Mouse (Mus musculus): Measurements from ENCODE around the gene Thsd4. TPM values are rescaled to one million over a fixed set of nuclear protein-coding genes. Genes with fewer than 3 reads are reported as not detected.

The Thsd4 gene
- total RNA-seq, 2 experiments from 2014 or later = 5.0 to 5.5 TPM

- TF ChIP-seq CTCF (IDR thresholded peaks at IDR 0.05) = no peak
- intact Hi-C loops (cut with DNase I) = no loop called here
- DNase-seq (ENCODE audit: extremely low spot score in 1 of 2, low spot score in 2 of 2) = no peak
- no peak overlapping the region for H3K27ac ChIP-seq
- no peak overlapping the region for H3K4me3 ChIP-seq
Observed at GRCm38 (mm10) chr9:60392916-60393315, 128.9 kb downstream of the Thsd4 start.

GRCm38 (mm10) chr9:60384751-60385150 is 137.1 kb downstream of the Thsd4 start:
- no peak overlapping the region for H3K27ac ChIP-seq
- DNase-seq (ENCODE audit: extremely low spot score in 1 of 2, low spot score in 2 of 2) = no peak
- H3K4me3 ChIP-seq = no peak overlapping the region
- intact Hi-C loops (cut with DNase I) = no loop called here
- no peak for TF ChIP-seq CTCF (IDR thresholded peaks at IDR 0.05)

GRCm38 (mm10) chr9:60382941-60383340 is 138.9 kb downstream of the Thsd4 start:
- intact Hi-C loops (cut with DNase I) = no loop called here
- Histone ChIP-seq H3K27ac (peak overlapping the region; percentile 26; the same call in 1 of the 2 replicates), H3K4me3 (no peak overlapping the region)
- TF ChIP-seq CTCF (IDR thresholded peaks at IDR 0.05) = no peak
- DNase-seq (ENCODE audit: extremely low spot score in 1 of 2, low spot score in 2 of 2) = no peak

GRCm38 (mm10) chr9:60382526-60382925 is 139.3 kb downstream of the Thsd4 start:
- no peak for TF ChIP-seq CTCF (IDR thresholded peaks at IDR 0.05)
- H3K4me3 ChIP-seq = no peak overlapping the region
- peak overlapping the region; percentile 45; the same call in 1 of the 2 replicates for H3K27ac ChIP-seq
- intact Hi-C loops (cut with DNase I) = no loop called here
- DNase-seq (ENCODE audit: extremely low spot score in 1 of 2, low spot score in 2 of 2) = peak in 1 of 2 experiments; percentile 23

GRCm38 (mm10) chr9:60381010-60381409 is 140.8 kb downstream of the Thsd4 start:
- no peak for DNase-seq (ENCODE audit: extremely low spot score in 1 of 2, low spot score in 2 of 2)
- H3K27ac ChIP-seq = no peak overlapping the region
- no peak for TF ChIP-seq CTCF (IDR thresholded peaks at IDR 0.05)
- H3K4me3 ChIP-seq = no peak overlapping the region
- intact Hi-C loops (cut with DNase I) = no loop called here

GRCm38 (mm10) chr9:60380550-60380949 is 141.3 kb downstream of the Thsd4 start:
- H3K4me3 ChIP-seq = no peak overlapping the region
- no peak for TF ChIP-seq CTCF (IDR thresholded peaks at IDR 0.05)
- no peak for DNase-seq (ENCODE audit: extremely low spot score in 1 of 2, low spot score in 2 of 2)
- intact Hi-C loops (cut with DNase I) = no loop called here
- H3K27ac ChIP-seq = no peak overlapping the region

GRCm38 (mm10) chr9:60378235-60378634 is 143.6 kb downstream of the Thsd4 start:
- intact Hi-C loops (cut with DNase I) = no loop called here
- TF ChIP-seq CTCF (IDR thresholded peaks at IDR 0.05) = no peak
- Histone ChIP-seq H3K4me3 (no peak overlapping the region), H3K27ac (no peak overlapping the region)
- DNase-seq (ENCODE audit: extremely low spot score in 1 of 2, low spot score in 2 of 2) = no peak

GRCm38 (mm10) chr9:60373161-60373737 is 148.6 kb downstream of the Thsd4 start:
- peak in 1 of 2 experiments; percentile 13 for DNase-seq (ENCODE audit: extremely low spot score in 1 of 2, low spot score in 2 of 2)
- intact Hi-C loops (cut with DNase I) = no loop called here
- H3K27ac ChIP-seq = no peak overlapping the region
- H3K4me3 ChIP-seq = no peak overlapping the region
- no peak for TF ChIP-seq CTCF (IDR thresholded peaks at IDR 0.05)

GRCm38 (mm10) chr9:60368516-60368915 is 153.3 kb downstream of the Thsd4 start:
- no peak for TF ChIP-seq CTCF (IDR thresholded peaks at IDR 0.05)
- intact Hi-C loops (cut with DNase I) = no loop called here
- H3K27ac ChIP-seq = no peak overlapping the region
- no peak overlapping the region for H3K4me3 ChIP-seq
- DNase-seq (ENCODE audit: extremely low spot score in 1 of 2, low spot score in 2 of 2) = no peak

- no peak for TF ChIP-seq CTCF (IDR thresholded peaks at IDR 0.05)
- H3K4me3 ChIP-seq = no peak overlapping the region
- DNase-seq (ENCODE audit: extremely low spot score in 1 of 2, low spot score in 2 of 2) = no peak
- no peak overlapping the region for H3K27ac ChIP-seq
- intact Hi-C loops (cut with DNase I) = no loop called here
Observed at GRCm38 (mm10) chr9:60367617-60368305, 154.1 kb downstream of the Thsd4 start.

- no peak for DNase-seq (ENCODE audit: extremely low spot score in 1 of 2, low spot score in 2 of 2)
- no peak overlapping the region for H3K4me3 ChIP-seq
- TF ChIP-seq CTCF (IDR thresholded peaks at IDR 0.05) = no peak
- no peak overlapping the region for H3K27ac ChIP-seq
- intact Hi-C loops (cut with DNase I) = no loop called here
Observed at GRCm38 (mm10) chr9:60364166-60364781, 157.6 kb downstream of the Thsd4 start.

- no peak for DNase-seq (ENCODE audit: extremely low spot score in 1 of 2, low spot score in 2 of 2)
- TF ChIP-seq CTCF (IDR thresholded peaks at IDR 0.05) = no peak
- no peak overlapping the region for H3K27ac ChIP-seq
- H3K4me3 ChIP-seq = no peak overlapping the region
- intact Hi-C loops (cut with DNase I) = no loop called here
Observed at GRCm38 (mm10) chr9:60352351-60352750, 169.5 kb downstream of the Thsd4 start.

All from left cerebral cortex, adult 2 months (tissue).